Mouse (Mus musculus) liver, embryonic 13.5 days (tissue): Measurements from ENCODE around the gene Wscd2. TPM values are rescaled to one million over a fixed set of nuclear protein-coding genes. Genes with fewer than 3 reads are reported as not detected.

Experiments
- ATAC-seq: fragments of 200-750 bp; cut with Nextera tagmentation; 2 replicates; pipeline ENCODE4 v1.8.0; 2017; ENCODE audit warnings: low read depth, mild to moderate bottlenecking, moderate number of reproducible peaks, moderate library complexity
- DNase-seq: peaks from one replicate; pipeline ENCODE4 v3.0.0; 2022
- H3K27ac ChIP-seq: fragments of 300-500 bp; sonication (generic); 2 replicates; pipeline ENCODE4 v1.5.1; 2015; ENCODE audit warnings: moderate library complexity, mild to moderate bottlenecking, inconsistent platforms
- H3K27me3 ChIP-seq: fragments of 300-500 bp; sonication (generic); 2 replicates; pipeline ENCODE4 v1.6.1; 2015; ENCODE audit warnings: mild to moderate bottlenecking, inconsistent platforms
- H3K36me3 ChIP-seq: fragments of 300-500 bp; sonication (generic); 2 replicates; pipeline ENCODE4 v1.6.1; 2015; ENCODE audit warnings: mild to moderate bottlenecking, inconsistent platforms
- H3K4me1 ChIP-seq: fragments of 300-500 bp; sonication (generic); replicated peaks from 2 replicates; pipeline ENCODE4 v1.6.1; 2015; ENCODE audit warnings: inconsistent platforms
- H3K4me2 ChIP-seq: fragments of 300-500 bp; sonication (generic); 2 replicates; pipeline ENCODE4 v1.6.1; 2015; ENCODE audit warnings: inconsistent platforms, mild to moderate bottlenecking, moderate library complexity
- H3K4me3 ChIP-seq: fragments of 300-500 bp; sonication (generic); replicated peaks from 2 replicates; pipeline ENCODE4 v1.5.1; 2015; ENCODE audit warnings: mild to moderate bottlenecking, inconsistent platforms
- H3K9ac ChIP-seq: fragments of 300-500 bp; sonication (generic); 2 replicates; pipeline ENCODE4 v1.6.1; 2015; ENCODE audit warnings: mild to moderate bottlenecking, inconsistent platforms
- H3K9me3 ChIP-seq: fragments of 300-500 bp; sonication (generic); replicated peaks from 2 replicates; pipeline ENCODE4 v1.6.1; 2016; ENCODE audit warnings: inconsistent platforms
- WGBS: fragments of 180-500 bp; shearing (Covaris S2); methylation state at CpG from one replicate; pipeline ENCODE4 v1.1.7; 2015; ENCODE audit not compliant: insufficient replicate concordance; 5-methylcytosine and 5-hydroxymethylcytosine counted together
- polyA plus RNA-seq: library from polyadenylated mRNA; unstranded; fragments of >200 nt; fragmentation: Nextera tagmentation; extraction: Ambion mirVana; gene quantifications from 2 replicates; pipeline ENCODE4 v1.2.1, GENCODE M21; 2015

Gene Wscd2
- polyA plus RNA-seq, 1 experiment from 2014 or later, result 0.10 TPM

DNA sequence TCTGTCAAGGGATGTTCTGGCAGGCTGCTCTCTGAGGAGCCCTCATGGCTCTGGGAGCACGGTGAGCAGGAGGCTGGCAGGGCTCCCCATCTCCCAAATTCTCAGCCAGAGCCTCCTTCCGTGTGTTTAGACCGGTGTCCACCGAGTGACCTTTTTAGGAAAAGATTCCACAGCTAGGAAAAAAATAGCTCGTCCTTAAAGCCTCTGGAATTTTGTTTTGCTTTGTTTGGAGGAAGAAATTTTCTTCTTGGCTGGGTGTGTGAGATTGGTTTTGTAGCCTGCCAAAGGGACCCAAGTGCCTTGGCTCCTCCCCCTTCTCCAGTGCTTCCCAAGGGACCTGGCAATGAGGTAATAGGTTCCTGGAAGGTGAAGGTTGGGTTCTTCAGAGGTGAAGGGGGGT is 69.5 kb downstream of the Wscd2 start:
- Histone ChIP-seq H3K4me1 (no peaks in the 10 kb centered on the region), H3K4me2 (no peak overlapping the region), H3K9ac (no peak overlapping the region), H3K27ac (no peak overlapping the region), H3K27me3 (no peaks in the 10 kb centered on the region), H3K36me3 (no peaks in the 10 kb centered on the region), H3K4me3 (no peak overlapping the region), H3K9me3 (no peaks in the 10 kb centered on the region)
- no peak for ATAC-seq
- WGBS, result 52% methylated on average over 5 of the region's 5 CpGs
- no peak for DNase-seq

DNA sequence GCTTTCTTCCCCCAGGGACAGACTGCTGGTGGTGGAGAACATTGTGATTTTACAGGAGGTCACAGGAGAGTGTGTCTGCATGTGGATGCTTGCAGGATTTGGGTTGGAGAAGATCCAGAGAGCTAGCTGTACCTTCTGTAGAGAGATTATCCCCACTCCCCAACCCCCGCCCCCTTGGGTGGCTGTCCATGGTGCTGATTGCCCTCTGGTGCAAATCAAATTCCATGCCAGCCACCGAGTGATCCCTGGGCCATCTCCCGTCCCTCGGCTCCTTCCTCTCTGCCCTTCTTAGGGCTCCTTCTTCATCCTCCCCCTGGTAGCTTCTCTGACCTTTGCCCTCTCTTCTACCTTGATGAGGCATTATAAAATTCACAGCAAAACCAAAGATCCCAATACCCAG is 74.3 kb downstream of the Wscd2 start:
- DNase-seq, result no peak
- H3K4me2 ChIP-seq, result no peak overlapping the region
- no peaks in the 10 kb centered on the region for H3K36me3 ChIP-seq
- WGBS, result 19% methylated on average over 4 of the region's 4 CpGs
- no peak overlapping the region for H3K9ac ChIP-seq
- no peaks in the 10 kb centered on the region for H3K9me3 ChIP-seq
- no peak overlapping the region for H3K4me3 ChIP-seq
- H3K27me3 ChIP-seq, result no peaks in the 10 kb centered on the region
- ATAC-seq, result no peak
- no peak overlapping the region for H3K27ac ChIP-seq
- no peaks in the 10 kb centered on the region for H3K4me1 ChIP-seq

DNA sequence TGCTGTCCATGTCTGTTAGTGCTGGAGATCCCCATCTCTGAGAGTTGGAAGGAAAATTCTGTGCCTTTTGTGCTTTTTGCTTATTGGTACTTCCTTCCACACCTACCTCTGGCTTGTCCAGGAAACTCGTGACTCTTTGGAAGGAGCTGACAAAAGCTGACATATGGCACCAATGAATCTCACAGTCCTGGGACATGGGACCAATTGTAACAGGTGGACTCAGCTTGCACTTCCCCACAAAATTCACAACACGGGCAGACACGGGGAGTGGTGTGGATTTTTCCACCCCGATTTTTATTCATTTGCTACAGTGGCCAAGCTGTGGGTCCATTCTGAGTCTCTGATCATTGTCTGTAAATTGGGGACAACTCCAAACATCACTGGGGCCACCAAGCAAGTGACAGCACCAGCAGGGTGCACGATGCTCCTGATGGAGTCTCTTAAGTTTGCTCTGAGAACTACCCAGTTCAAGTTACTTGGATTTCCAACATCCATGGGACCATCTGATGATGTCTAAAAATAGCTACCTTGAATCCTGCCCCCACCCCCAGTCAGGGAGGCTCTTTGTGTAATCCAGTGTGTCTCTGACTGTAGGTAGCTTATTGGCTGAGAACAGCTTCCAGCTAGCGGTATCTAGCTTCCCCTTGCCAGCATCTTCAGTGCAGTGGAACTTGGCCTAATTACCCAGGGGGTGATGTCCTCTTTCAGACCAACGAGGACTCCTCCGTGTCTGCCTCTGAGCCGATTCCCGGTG is 75.1 kb downstream of the Wscd2 start:
- WGBS, result 55% methylated on average over 10 of the region's 10 CpGs
- no peaks in the 10 kb centered on the region for H3K36me3 ChIP-seq

DNA sequence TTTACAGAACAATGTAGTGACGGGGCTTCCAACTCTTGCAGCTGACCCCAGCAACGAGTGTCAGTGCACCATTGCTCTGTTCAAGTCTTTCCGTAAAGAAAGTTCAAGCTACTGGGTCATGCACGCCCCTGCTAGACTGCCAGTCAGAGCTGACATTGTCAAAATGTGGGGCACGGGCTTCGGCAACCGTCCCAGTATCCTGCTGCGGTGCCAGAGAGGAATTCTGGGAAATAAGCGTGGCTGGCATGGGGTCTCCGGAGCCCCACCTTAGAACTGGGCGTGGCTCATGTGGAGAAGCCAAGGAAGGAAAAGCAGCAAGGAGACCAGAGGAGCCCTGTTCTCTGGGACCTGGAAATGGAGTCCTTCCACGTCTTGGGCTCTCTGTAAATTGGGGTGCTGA is 75.7 kb downstream of the Wscd2 start:
- Histone ChIP-seq H3K9ac (no peak overlapping the region), H3K4me3 (no peak overlapping the region)
- DNase-seq, result no peak

More for the DNA sequence above, 75.1 kb downstream of the Wscd2 start:
- DNase-seq (no peak), ATAC-seq (no peak)
- Histone ChIP-seq H3K27ac (no peak overlapping the region), H3K4me3 (no peak overlapping the region), H3K27me3 (no peaks in the 10 kb centered on the region), H3K4me2 (no peak overlapping the region), H3K9me3 (no peaks in the 10 kb centered on the region), H3K9ac (no peak overlapping the region), H3K4me1 (no peaks in the 10 kb centered on the region)

DNA sequence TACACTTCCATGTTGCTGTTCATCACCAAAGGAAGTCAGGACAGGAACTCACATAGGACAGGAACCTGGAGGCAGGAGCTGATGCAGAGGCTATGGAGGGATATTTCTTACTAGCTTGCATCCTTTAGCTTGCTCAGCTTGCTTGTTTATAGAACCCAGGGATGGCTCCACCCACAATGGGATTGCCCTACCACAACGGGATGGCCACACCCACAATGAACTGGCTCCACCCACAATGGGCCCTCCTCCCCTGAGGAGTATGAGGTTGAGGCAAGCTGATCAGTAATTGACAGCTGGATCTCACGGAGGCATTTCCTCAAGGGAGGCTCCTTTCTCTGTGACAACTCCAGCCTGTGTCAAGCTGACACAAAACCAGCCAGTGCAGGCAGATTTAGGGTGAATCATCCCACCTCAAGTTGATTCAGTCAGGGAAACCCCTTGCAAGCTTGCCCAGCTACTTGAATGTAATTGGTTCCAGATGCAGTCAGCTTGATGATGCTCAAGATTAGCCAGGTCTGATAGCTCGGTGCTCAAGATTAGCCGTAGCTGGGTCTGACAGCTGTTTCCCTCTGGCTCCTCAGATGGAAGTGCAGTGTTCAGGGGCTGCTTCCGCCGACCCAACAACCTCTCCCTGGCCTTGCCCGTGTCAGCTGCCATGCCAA is 80.1 kb downstream of the Wscd2 start:
- WGBS, result 46% methylated on average over 7 of the region's 7 CpGs

More for the DNA sequence above, 75.7 kb downstream of the Wscd2 start:
- H3K27me3 ChIP-seq, result no peaks in the 10 kb centered on the region
- H3K27ac ChIP-seq, result no peak overlapping the region
- 53% methylated on average over 12 of the region's 12 CpGs for WGBS
- ATAC-seq, result no peak
- no peak overlapping the region for H3K4me2 ChIP-seq
- no peaks in the 10 kb centered on the region for H3K36me3 ChIP-seq
- no peaks in the 10 kb centered on the region for H3K4me1 ChIP-seq
- no peaks in the 10 kb centered on the region for H3K9me3 ChIP-seq

DNA sequence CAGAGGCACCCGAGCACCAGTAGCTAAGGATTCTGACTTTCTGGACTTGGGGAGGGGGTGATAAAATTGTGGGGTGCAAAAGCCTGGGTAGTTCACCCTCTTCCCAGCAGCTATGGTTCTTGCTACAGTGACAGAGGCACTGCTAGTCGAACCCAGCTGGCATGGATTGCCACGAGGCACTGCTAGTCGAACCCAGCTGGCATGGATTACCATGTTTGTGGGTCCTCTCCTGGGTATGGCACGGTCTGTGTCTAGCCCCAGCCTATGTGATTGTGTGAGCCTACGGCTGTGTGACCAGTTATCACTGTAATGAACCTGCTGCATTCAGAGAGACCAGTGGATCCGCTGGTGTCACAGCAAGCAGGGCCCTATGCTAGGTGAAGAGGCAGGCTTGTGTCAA is 87.4 kb downstream of the Wscd2 start:
- WGBS, result 59% methylated on average over 7 of the region's 7 CpGs
- no peaks in the 10 kb centered on the region for H3K36me3 ChIP-seq
- no peaks in the 10 kb centered on the region for H3K27me3 ChIP-seq
- H3K27ac ChIP-seq, result no peak overlapping the region
- DNase-seq (no peak), ATAC-seq (no peak)
- no peaks in the 10 kb centered on the region for H3K9me3 ChIP-seq
- H3K4me1 ChIP-seq, result no peaks in the 10 kb centered on the region
- H3K4me2 ChIP-seq, result no peak overlapping the region
- H3K9ac ChIP-seq, result no peak overlapping the region
- no peak overlapping the region for H3K4me3 ChIP-seq

More for the DNA sequence above, 80.1 kb downstream of the Wscd2 start:
- H3K4me2 ChIP-seq, result no peak overlapping the region
- DNase-seq (no peak), ATAC-seq (no peak)
- H3K27ac ChIP-seq, result no peak overlapping the region
- no peak overlapping the region for H3K9ac ChIP-seq
- no peak overlapping the region for H3K4me3 ChIP-seq
- H3K36me3 ChIP-seq, result no peaks in the 10 kb centered on the region
- H3K27me3 ChIP-seq, result no peaks in the 10 kb centered on the region
- no peaks in the 10 kb centered on the region for H3K4me1 ChIP-seq
- no peaks in the 10 kb centered on the region for H3K9me3 ChIP-seq

DNA sequence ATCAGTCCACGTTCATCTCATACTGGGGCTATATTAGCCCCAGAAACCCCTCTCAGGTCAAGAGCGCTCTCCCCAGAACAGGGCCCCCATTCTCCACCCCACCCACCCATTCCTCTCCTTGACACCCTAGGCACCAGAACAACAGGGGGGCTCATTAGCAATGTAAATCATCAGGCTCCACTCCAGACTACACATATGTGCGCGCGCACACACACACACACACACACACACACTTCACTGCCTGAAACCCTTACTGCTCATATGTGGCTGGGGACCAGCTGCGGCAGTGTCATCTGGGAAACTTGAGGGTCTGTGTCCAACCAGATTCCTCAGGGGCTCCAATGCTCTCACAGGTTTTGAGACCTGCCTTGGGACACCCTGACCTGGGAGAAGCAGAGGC is 88.3 kb downstream of the Wscd2 start:
- Histone ChIP-seq H3K9me3 (no peaks in the 10 kb centered on the region), H3K36me3 (no peaks in the 10 kb centered on the region), H3K9ac (no peak overlapping the region), H3K27ac (no peak overlapping the region), H3K4me1 (no peaks in the 10 kb centered on the region), H3K4me3 (no peak overlapping the region), H3K4me2 (no peak overlapping the region), H3K27me3 (no peaks in the 10 kb centered on the region)
- ATAC-seq, result no peak
- no peak for DNase-seq
- 71% methylated on average over 6 of the region's 6 CpGs for WGBS

DNA sequence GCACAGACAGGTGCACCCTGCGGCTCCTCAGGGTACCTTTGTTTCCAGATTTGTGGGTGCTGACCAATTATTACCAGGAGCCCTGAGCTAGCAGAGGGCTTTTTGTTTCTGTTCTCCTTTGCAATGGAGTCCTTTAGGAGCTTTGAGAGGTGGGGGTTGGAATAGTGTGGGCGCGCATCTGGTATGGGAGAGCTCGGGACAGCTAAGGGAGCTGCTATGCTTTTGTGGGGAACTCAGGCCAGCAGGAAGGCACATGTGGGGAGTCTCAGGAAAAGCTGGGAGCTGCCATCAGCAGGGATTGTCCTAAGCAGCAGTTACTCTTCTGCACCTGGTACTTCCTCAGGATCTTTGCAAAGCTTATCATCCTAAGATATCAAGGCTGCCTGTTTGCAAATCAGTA is 89.0 kb downstream of the Wscd2 start:
- Histone ChIP-seq H3K4me2 (no peak overlapping the region), H3K4me3 (no peak overlapping the region), H3K27ac (no peak overlapping the region), H3K36me3 (no peaks in the 10 kb centered on the region), H3K4me1 (no peaks in the 10 kb centered on the region), H3K9ac (no peak overlapping the region), H3K9me3 (no peaks in the 10 kb centered on the region), H3K27me3 (no peaks in the 10 kb centered on the region)
- ATAC-seq (no peak), DNase-seq (no peak)
- WGBS, result 70% methylated on average over 4 of the region's 4 CpGs

DNA sequence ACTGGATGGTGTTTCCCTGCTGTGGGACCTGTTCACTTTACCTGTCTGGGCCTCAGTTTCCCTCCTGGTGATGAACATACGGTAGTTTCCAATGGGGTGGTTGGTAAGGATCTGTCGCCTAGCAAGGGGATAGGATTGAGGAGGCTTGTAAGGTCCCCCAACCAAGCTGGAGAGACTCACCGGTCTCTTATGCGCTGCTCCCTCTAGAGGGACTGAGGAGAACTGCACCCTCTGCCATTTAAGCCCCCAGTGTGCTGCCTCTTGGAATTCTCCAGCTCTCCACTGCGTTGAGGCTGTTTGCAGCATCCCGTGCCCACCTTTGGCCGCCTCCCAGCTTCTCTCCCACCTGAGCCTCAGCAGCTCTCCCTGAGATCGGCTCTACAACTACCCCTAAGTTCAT is 90.1 kb downstream of the Wscd2 start:
- Histone ChIP-seq H3K4me2 (no peak overlapping the region), H3K4me3 (no peak overlapping the region), H3K27me3 (no peaks in the 10 kb centered on the region), H3K9ac (no peak overlapping the region), H3K27ac (no peak overlapping the region), H3K4me1 (no peaks in the 10 kb centered on the region; the same call in 1 of the 2 replicates), H3K9me3 (no peaks in the 10 kb centered on the region), H3K36me3 (no peaks in the 10 kb centered on the region)
- DNase-seq (no peak), ATAC-seq (no peak)
- WGBS, result 33% methylated on average over 8 of the region's 8 CpGs

DNA sequence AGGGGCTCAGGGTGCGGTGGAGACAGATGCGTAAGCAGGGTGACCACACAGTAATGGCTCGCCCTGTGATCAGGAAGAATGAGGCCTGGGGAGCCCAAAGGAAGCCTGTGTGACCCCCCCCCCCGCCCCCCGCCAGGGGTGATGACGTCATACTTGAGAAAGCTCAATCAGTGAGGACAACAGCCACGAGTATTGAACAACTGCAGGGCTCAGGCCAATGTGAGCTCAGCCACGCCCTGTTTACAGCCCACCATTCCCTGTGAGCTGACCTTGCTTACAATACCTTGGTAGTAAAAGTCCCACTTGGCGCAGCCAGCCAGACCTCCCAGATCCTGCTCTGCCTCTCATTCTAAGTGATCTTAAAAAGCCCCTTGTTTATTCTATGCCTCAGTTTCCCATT is 90.7 kb downstream of the Wscd2 start:
- H3K36me3 ChIP-seq, result no peaks in the 10 kb centered on the region
- no peak overlapping the region for H3K9ac ChIP-seq
- H3K4me3 ChIP-seq, result no peak overlapping the region
- no peaks in the 10 kb centered on the region for H3K27me3 ChIP-seq
- WGBS, result 50% methylated on average over 9 of the region's 9 CpGs
- no peak overlapping the region for H3K4me2 ChIP-seq
- no peaks in the 10 kb centered on the region; the same call in 1 of the 2 replicates for H3K4me1 ChIP-seq
- ATAC-seq, result no peak
- H3K27ac ChIP-seq, result no peak overlapping the region
- no peak for DNase-seq
- no peaks in the 10 kb centered on the region for H3K9me3 ChIP-seq

DNA sequence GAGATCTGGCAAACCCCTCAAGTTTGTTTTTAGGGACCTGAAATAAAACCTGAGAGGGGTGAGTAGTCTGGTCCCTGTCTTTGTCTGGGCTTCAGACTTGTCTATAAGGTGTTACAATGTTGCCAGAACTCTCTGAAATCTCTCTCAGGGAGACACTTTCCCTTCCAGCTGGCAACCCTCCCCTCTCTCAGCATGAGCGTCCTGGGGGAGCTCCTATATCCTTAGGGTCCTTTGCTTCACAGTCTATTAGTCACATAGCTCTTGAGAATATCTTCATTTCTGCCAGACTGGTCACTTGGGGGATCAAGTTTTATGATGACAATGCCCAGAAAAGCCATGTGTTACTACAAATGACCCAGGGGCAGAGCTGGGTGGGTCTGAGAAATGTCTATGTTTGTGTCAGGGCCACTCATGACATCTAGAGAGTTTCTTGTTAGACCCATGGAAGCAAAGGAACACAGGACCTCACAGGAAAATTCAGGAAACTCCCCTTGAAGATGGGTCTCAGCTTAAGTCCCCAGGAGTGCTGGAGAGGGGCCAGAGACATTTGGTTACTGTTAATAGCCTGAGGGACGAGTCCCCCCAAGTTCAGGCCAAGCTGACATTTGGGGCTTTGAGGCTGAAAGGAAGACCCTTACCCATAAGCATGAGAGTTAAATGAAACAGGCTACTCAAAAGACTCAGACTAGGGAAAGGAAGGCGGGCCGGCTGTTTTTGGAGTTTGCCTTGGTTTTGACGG is 93.5 kb downstream of the Wscd2 start:
- DNase-seq (no peak), ATAC-seq (no peak)

More for the DNA sequence above, 93.5 kb downstream of the Wscd2 start:
- Histone ChIP-seq H3K27ac (no peak overlapping the region), H3K36me3 (no peaks in the 10 kb centered on the region), H3K9me3 (no peaks in the 10 kb centered on the region), H3K27me3 (no peaks in the 10 kb centered on the region), H3K4me1 (no peaks in the 10 kb centered on the region; the same call in 1 of the 2 replicates), H3K9ac (no peak overlapping the region), H3K4me2 (no peak overlapping the region), H3K4me3 (no peak overlapping the region)
- WGBS, result 55% methylated on average over 5 of the region's 5 CpGs
